Mouse (Mus musculus): ENCODE measurements around the gene Pip4k2c. TPM values are rescaled to one million over a fixed set of nuclear protein-coding genes. Genes with fewer than 3 reads are reported as not detected.

The Pip4k2c gene
- polyA plus RNA-seq, 1 experiment from 2014 or later, result 31.0 TPM

DNA sequence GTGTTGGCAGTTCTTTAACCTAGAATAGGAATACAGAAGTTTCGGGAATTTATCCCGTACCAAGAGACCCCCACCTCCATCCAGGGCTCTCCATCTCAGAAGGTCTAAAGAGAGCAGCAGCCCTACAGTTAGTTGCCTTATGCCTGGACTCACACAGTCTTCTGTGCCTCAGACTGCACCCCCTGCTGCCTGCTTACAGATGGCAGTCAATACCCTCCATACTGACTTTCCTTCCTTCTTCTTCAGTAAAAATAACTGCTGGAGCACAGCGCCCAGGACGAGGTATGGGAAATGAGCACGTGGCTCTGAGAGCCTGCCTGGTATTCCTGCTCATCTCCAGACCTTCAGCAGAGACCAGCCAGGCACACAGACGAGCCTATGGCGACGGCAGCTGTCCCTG lies 11.1 kb downstream of the Pip4k2c start:
- Histone ChIP-seq H3K4me2 (replicated peaks; ENCODE audit: low read depth, low read length) (no peak overlapping the region), H3K9ac (ENCODE audit: low read depth, low read length) (no peak overlapping the region), H3K9me3 (ENCODE audit: control insufficient read depth, low read length) (no peaks in the 10 kb centered on the region), H3K27ac (ENCODE audit: low read depth, low read length) (no peak overlapping the region), H3K4me1 (ENCODE audit: control insufficient read depth, insufficient read depth, low read length) (peaks cover 8% of the 10 kb centered on the region; the same call in 1 of the 2 replicates), H3K27me3 (ENCODE audit: control insufficient read depth, insufficient read depth, low read length) (no peaks in the 10 kb centered on the region), H3K36me3 (ENCODE audit: control insufficient read depth, insufficient read depth, low read length) (peaks cover 50% of the 10 kb centered on the region), H3K4me3 (ENCODE audit: low read length) (no peak overlapping the region)
- ATAC-seq (ENCODE audit: low FRiP score, low TSS enrichment), result no peak
- 83% methylated on average over 8 of the region's 8 CpGs for WGBS

GRCm38 (mm10) chr10:127199474-127199873 lies 11.9 kb downstream of the Pip4k2c start:
- WGBS, result 84% methylated on average over 11 of the region's 11 CpGs
- no peak for ATAC-seq (ENCODE audit: low FRiP score, low TSS enrichment)
- no peak overlapping the region for H3K9ac ChIP-seq (ENCODE audit: low read depth, low read length)

GRCm38 (mm10) chr10:127199068-127199467 lies 12.3 kb downstream of the Pip4k2c start:
- no peak overlapping the region for H3K27ac ChIP-seq (ENCODE audit: low read depth, low read length)
- no peaks in the 10 kb centered on the region for H3K27me3 ChIP-seq (ENCODE audit: control insufficient read depth, insufficient read depth, low read length)
- no peak overlapping the region for H3K9ac ChIP-seq (ENCODE audit: low read depth, low read length)
- peaks cover 16% of the 10 kb centered on the region; the same call in 1 of the 2 replicates for H3K4me1 ChIP-seq (ENCODE audit: control insufficient read depth, insufficient read depth, low read length)
- no peak overlapping the region for H3K4me3 ChIP-seq (ENCODE audit: low read length)
- no peaks in the 10 kb centered on the region for H3K9me3 ChIP-seq (ENCODE audit: control insufficient read depth, low read length)
- H3K36me3 ChIP-seq (ENCODE audit: control insufficient read depth, insufficient read depth, low read length), result peaks cover 40% of the 10 kb centered on the region
- 33% methylated on average over 5 of the region's 5 CpGs for WGBS
- ATAC-seq (ENCODE audit: low FRiP score, low TSS enrichment), result no peak
- H3K4me2 ChIP-seq (replicated peaks; ENCODE audit: low read depth, low read length), result no peak overlapping the region

More at GRCm38 (mm10) chr10:127199474-127199873, 11.9 kb downstream of the Pip4k2c start:
- Histone ChIP-seq H3K9me3 (ENCODE audit: control insufficient read depth, low read length) (no peaks in the 10 kb centered on the region), H3K4me3 (ENCODE audit: low read length) (no peak overlapping the region), H3K27ac (ENCODE audit: low read depth, low read length) (no peak overlapping the region), H3K27me3 (ENCODE audit: control insufficient read depth, insufficient read depth, low read length) (no peaks in the 10 kb centered on the region), H3K36me3 (ENCODE audit: control insufficient read depth, insufficient read depth, low read length) (peaks cover 42% of the 10 kb centered on the region), H3K4me1 (ENCODE audit: control insufficient read depth, insufficient read depth, low read length) (peaks cover 13% of the 10 kb centered on the region; the same call in 1 of the 2 replicates), H3K4me2 (replicated peaks; ENCODE audit: low read depth, low read length) (no peak overlapping the region)

DNA sequence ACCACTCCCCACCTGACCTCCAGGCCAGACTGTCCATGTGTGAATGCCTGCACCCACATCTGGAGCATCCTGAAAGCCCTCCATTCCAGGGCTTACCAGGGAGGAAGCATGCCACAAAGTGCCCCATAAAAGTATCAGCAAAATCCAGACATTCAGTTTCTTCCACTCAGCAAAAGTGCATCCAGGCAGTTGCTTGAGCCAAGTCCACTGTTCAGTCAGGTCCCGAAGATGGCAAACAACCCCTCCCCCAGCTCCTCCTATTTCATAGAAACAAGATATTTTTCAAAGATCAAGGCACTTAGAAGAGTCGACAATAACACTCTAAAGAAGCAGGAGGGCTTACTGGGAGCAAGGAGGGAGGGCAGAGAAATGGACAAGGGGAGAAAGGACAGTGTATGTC lies 12.9 kb downstream of the Pip4k2c start:
- Histone ChIP-seq H3K27me3 (ENCODE audit: control insufficient read depth, insufficient read depth, low read length) (no peaks in the 10 kb centered on the region), H3K9ac (ENCODE audit: low read depth, low read length) (no peak overlapping the region), H3K4me2 (replicated peaks; ENCODE audit: low read depth, low read length) (no peak overlapping the region), H3K4me1 (ENCODE audit: control insufficient read depth, insufficient read depth, low read length) (peaks cover 16% of the 10 kb centered on the region; the same call in 1 of the 2 replicates), H3K36me3 (ENCODE audit: control insufficient read depth, insufficient read depth, low read length) (peaks cover 39% of the 10 kb centered on the region), H3K4me3 (ENCODE audit: low read length) (no peak overlapping the region), H3K27ac (ENCODE audit: low read depth, low read length) (no peak overlapping the region), H3K9me3 (ENCODE audit: control insufficient read depth, low read length) (no peaks in the 10 kb centered on the region)
- WGBS, result 37% methylated on average over 2 of the region's 2 CpGs
- no peak for ATAC-seq (ENCODE audit: low FRiP score, low TSS enrichment)

- Histone ChIP-seq H3K27ac (ENCODE audit: low read depth, low read length) (0 out of 2 replicates have a peak overlapping the region, but pooled peaks have one; percentile 17), H3K36me3 (ENCODE audit: control insufficient read depth, insufficient read depth, low read length) (peaks cover 38% of the 10 kb centered on the region), H3K27me3 (ENCODE audit: control insufficient read depth, insufficient read depth, low read length) (no peaks in the 10 kb centered on the region), H3K9ac (ENCODE audit: low read depth, low read length) (no peak overlapping the region), H3K4me1 (ENCODE audit: control insufficient read depth, insufficient read depth, low read length) (peaks cover 16% of the 10 kb centered on the region; the same call in 1 of the 2 replicates), H3K9me3 (ENCODE audit: control insufficient read depth, low read length) (no peaks in the 10 kb centered on the region), H3K4me3 (ENCODE audit: low read length) (no peak overlapping the region), H3K4me2 (replicated peaks; ENCODE audit: low read depth, low read length) (no peak overlapping the region)
- WGBS, result 80% methylated on average over 11 of the region's 11 CpGs
- ATAC-seq (ENCODE audit: low FRiP score, low TSS enrichment), result no peak
These were observed 13.8 kb downstream of the Pip4k2c start for GRCm38 (mm10) chr10:127197505-127198110.

DNA sequence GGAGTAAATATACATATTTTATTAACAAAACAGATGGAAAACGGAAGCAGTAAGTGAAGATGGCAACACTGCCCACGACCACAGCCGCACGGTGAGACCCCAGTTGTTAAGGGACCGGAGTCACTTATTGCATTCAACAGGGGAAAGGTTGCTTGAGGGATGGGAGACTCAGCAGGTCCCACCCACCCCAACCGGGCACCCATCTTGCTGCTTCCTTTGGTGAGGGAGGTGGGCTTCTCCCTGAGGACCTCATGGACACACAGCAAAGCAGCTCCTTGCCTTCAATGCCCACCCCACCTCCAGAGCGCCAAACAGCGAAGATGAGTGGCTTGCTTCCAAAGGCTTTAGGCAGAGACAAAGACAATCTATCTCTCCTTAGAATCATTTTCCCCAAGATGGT lies 14.3 kb downstream of the Pip4k2c start:
- Histone ChIP-seq H3K9ac (ENCODE audit: low read depth, low read length) (no peak overlapping the region), H3K4me3 (ENCODE audit: low read length) (no peak overlapping the region), H3K4me1 (ENCODE audit: control insufficient read depth, insufficient read depth, low read length) (peaks cover 16% of the 10 kb centered on the region; the same call in 1 of the 2 replicates), H3K27ac (ENCODE audit: low read depth, low read length) (peak overlapping the region; percentile 95), H3K4me2 (replicated peaks; ENCODE audit: low read depth, low read length) (no peak overlapping the region), H3K36me3 (ENCODE audit: control insufficient read depth, insufficient read depth, low read length) (peaks cover 37% of the 10 kb centered on the region), H3K9me3 (ENCODE audit: control insufficient read depth, low read length) (no peaks in the 10 kb centered on the region), H3K27me3 (ENCODE audit: control insufficient read depth, insufficient read depth, low read length) (no peaks in the 10 kb centered on the region)
- ATAC-seq (ENCODE audit: low FRiP score, low TSS enrichment), result no peak
- 91% methylated on average over 8 of the region's 8 CpGs for WGBS

DNA sequence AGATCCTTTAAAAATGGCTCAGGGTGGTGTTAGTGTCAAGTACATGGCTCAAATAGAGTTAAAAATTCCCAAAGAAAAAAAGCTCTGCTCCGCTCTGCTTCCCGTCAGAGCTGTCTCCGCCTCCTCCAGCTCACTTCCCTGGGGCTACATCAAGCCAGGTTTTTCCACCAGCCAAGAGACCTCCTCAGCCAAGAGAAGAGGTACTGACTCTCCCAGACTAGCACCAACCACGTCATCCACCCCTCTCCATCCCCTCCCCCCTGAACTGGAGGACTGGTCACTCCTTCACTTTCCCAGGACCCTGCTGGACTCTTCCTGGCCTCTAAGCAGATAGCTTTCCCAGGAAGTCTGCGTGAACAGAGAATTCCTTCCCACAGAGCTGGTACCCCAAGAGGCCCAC lies 15.0 kb downstream of the Pip4k2c start:
- H3K4me2 ChIP-seq (replicated peaks; ENCODE audit: low read depth, low read length), result peak overlapping the region; percentile 53
- ATAC-seq (ENCODE audit: low FRiP score, low TSS enrichment), result peak; percentile 79
- no peaks in the 10 kb centered on the region for H3K27me3 ChIP-seq (ENCODE audit: control insufficient read depth, insufficient read depth, low read length)
- 5% methylated on average over 5 of the region's 5 CpGs for WGBS
- H3K27ac ChIP-seq (ENCODE audit: low read depth, low read length), result peak overlapping the region; percentile 95
- H3K9ac ChIP-seq (ENCODE audit: low read depth, low read length), result peak overlapping the region; percentile 85; the same call in 1 of the 2 replicates
- H3K9me3 ChIP-seq (ENCODE audit: control insufficient read depth, low read length), result no peaks in the 10 kb centered on the region
- H3K36me3 ChIP-seq (ENCODE audit: control insufficient read depth, insufficient read depth, low read length), result peaks cover 36% of the 10 kb centered on the region
- peaks cover 16% of the 10 kb centered on the region; the same call in 1 of the 2 replicates for H3K4me1 ChIP-seq (ENCODE audit: control insufficient read depth, insufficient read depth, low read length)
- peak overlapping the region; percentile 94 for H3K4me3 ChIP-seq (ENCODE audit: low read length)

GRCm38 (mm10) chr10:127195328-127196129 lies 15.9 kb downstream of the Pip4k2c start, which contains the start of gene Dtx3:
Gene Dtx3, minus strand, starts transcription at chr10:127195728.
- ATAC-seq (ENCODE audit: low FRiP score, low TSS enrichment), result peak; percentile 41
- H3K27ac ChIP-seq (ENCODE audit: low read depth, low read length), result peak within 1 kb of the TSS; percentile 95
- peak within 1 kb of the TSS; percentile 94 for H3K4me3 ChIP-seq (ENCODE audit: low read length)
- peaks cover 35% of the 10 kb centered on the region; the same call in 1 of the 2 replicates for H3K36me3 ChIP-seq (ENCODE audit: control insufficient read depth, insufficient read depth, low read length)
- no peaks in the 10 kb centered on the region for H3K27me3 ChIP-seq (ENCODE audit: control insufficient read depth, insufficient read depth, low read length)
- peak within 1 kb of the TSS; percentile 53 for H3K4me2 ChIP-seq (replicated peaks; ENCODE audit: low read depth, low read length)
- H3K9me3 ChIP-seq (ENCODE audit: control insufficient read depth, low read length), result no peaks in the 10 kb centered on the region
- peak within 1 kb of the TSS; percentile 85 for H3K9ac ChIP-seq (ENCODE audit: low read depth, low read length)
- under 1% methylated on average over 32 of the region's 47 CpGs for WGBS
- peaks cover 18% of the 10 kb centered on the region; the same call in 1 of the 2 replicates for H3K4me1 ChIP-seq (ENCODE audit: control insufficient read depth, insufficient read depth, low read length)

All from kidney, embryonic 14.5 days (tissue).